Mouse (Mus musculus): ENCODE measurements around the gene Pigl.

- TF ChIP-seq CTCF (IDR thresholded peaks at IDR 0.05; ENCODE audit: low read depth) = no peak
- TF ChIP-seq EP300 (IDR thresholded peaks at IDR 0.05; ENCODE audit: low read depth) = 0 out of 2 replicates have a peak, but pooled peaks have one; percentile 17
Measured at GRCm38 (mm10) chr11:62465849-62466248, 7.6 kb downstream of the Pigl start.

Measured in liver, embryonic 14.5 days (tissue).